Mouse (Mus musculus) kidney, adult 2 months (tissue): ENCODE results near the gene Ifnk. TPM values are rescaled to one million over a fixed set of nuclear protein-coding genes. Genes with fewer than 3 reads are reported as not detected.

Experiments
- DNase-seq: peaks from one replicate; pipeline ENCODE4 v3.0.0; 2021
- H3K27ac ChIP-seq: fragments of 200-500 bp; 2 replicates; pipeline ENCODE4 v1.5.1; 2012; ENCODE audit warnings: low read depth, low read length, control low read depth, inconsistent platforms; ENCODE audit not compliant: insufficient read depth
- H3K27me3 ChIP-seq: fragments of 200-500 bp; replicated peaks from 2 replicates; pipeline ENCODE4 v1.6.1; 2012; ENCODE audit warnings: mild to moderate bottlenecking, moderate library complexity, low read length, inconsistent platforms; ENCODE audit not compliant: control insufficient read depth, insufficient read depth
- H3K36me3 ChIP-seq: fragments of 200-500 bp; 2 replicates; pipeline ENCODE4 v1.6.1; 2012; ENCODE audit warnings: mild to moderate bottlenecking, moderate library complexity, low read length, inconsistent platforms; ENCODE audit not compliant: control insufficient read depth, insufficient read depth
- H3K4me1 ChIP-seq: fragments of 200-500 bp; 2 replicates; pipeline ENCODE4 v1.6.1; 2011; ENCODE audit warnings: low read length; ENCODE audit not compliant: control insufficient read depth, insufficient read depth
- H3K4me3 ChIP-seq: fragments of 200-500 bp; 2 replicates; pipeline ENCODE4 v1.5.1; 2011; ENCODE audit warnings: mild to moderate bottlenecking, low read depth, low read length, control low read depth; ENCODE audit not compliant: insufficient read depth
- CTCF ChIP-seq: fragments of 200-500 bp; conservative IDR thresholded peaks from 2 replicates; pipeline ENCODE4 v1.5.1; 2011; ENCODE audit warnings: low read depth, mild to moderate bottlenecking, control low read depth, low read length, moderate library complexity, mixed read lengths; ENCODE audit not compliant: insufficient read depth, insufficient read length
- POLR2A ChIP-seq: fragments of 200-500 bp; IDR thresholded peaks from one replicate; pipeline ENCODE4 v1.6.1; 2011; ENCODE audit warnings: low read depth, low read length, control low read depth
- WGBS: fragments of 180-500 bp; shearing (Covaris S2); methylation state at CpG from one replicate; pipeline ENCODE4 v1.1.7; 2018; 5-methylcytosine and 5-hydroxymethylcytosine counted together
- polyA plus RNA-seq: library from polyadenylated mRNA; depleted of rRNA; stranded (reverse); fragments of >200 nt; gene quantifications from 2 replicates; pipeline ENCODE4 v1.2.3, GENCODE M21; 2012

Gene Ifnk
- polyA plus RNA-seq, 1 experiment, result not detected

DNA sequence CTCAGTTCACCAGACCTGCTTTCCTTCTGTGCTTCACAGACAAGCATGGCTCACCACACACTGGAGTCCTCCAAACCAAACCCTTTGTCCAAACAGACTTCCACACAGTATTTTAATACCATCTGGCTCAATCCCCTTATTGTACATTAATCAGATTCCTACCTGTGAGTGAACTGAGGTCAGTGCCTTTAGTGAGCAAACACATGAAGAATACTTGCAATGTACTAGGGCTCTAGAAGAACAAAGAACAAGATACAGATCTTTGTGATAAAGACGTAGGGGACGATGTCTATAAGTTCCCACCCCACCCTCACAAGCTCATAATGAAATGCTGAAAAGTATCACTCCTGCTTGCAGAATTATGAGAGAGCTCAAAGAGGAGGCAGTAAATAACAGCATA, 33.0 kb upstream of the Ifnk start:
- Histone ChIP-seq H3K27ac (no peak overlapping the region), H3K4me1 (peaks cover 9% of the 10 kb centered on the region), H3K4me3 (no peak overlapping the region), H3K27me3 (no peaks in the 10 kb centered on the region), H3K36me3 (no peaks in the 10 kb centered on the region)
- no peak for DNase-seq
- no peak for TF ChIP-seq CTCF
- no peak for TF ChIP-seq POLR2A
- WGBS, result 81% methylated on average over 2 of the region's 2 CpGs

DNA sequence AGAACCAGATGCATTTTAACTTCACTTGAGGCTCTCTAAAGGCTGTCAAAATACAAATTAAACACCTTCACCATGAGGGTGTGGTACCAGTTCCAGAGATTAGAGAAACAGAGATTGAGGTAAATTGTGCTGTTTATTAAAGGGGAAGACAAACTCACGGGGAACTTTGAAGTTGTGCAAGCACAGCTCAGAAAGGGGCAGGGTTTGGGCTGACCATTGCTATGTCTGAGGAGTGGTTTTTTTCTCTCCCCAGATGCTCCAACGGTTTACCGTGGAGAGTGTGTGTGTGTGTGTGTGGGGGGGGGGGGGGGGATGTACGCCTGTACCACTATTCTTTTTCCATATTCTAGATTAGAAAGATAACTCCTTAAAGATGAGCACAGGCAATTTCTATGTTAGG, 31.7 kb upstream of the Ifnk start:
- peaks cover 6% of the 10 kb centered on the region for H3K4me1 ChIP-seq
- no peak for TF ChIP-seq CTCF
- TF ChIP-seq POLR2A, result no peak
- no peak overlapping the region for H3K4me3 ChIP-seq
- H3K36me3 ChIP-seq, result no peaks in the 10 kb centered on the region
- no peaks in the 10 kb centered on the region for H3K27me3 ChIP-seq
- no peak for DNase-seq
- 59% methylated on average over 4 of the region's 4 CpGs for WGBS
- H3K27ac ChIP-seq, result no peak overlapping the region

DNA sequence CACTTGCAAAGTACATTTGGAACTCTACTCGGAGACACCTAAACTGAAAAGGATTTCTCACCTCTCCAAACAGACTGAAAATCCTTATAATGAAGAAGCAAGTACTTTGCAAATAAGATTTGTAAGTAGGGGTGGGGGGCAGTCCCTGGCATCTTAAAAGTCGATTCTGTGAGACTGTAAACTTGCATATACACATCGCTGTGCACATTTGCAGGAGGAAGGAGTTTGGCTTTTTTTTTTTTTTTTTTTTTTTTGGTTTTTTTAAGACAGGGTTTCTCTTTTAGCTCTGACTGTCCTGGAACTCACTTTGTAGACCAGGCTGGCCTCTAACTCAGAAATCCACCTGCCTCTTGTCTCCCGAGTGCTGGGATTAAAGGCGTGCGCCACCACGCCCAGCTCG, 31.3 kb upstream of the Ifnk start:
- H3K4me1 ChIP-seq, result peaks cover 10% of the 10 kb centered on the region
- TF ChIP-seq POLR2A, result no peak
- TF ChIP-seq CTCF, result no peak
- WGBS, result 66% methylated on average over 8 of the region's 8 CpGs
- no peak overlapping the region for H3K27ac ChIP-seq
- H3K4me3 ChIP-seq, result no peak overlapping the region
- no peaks in the 10 kb centered on the region for H3K36me3 ChIP-seq
- H3K27me3 ChIP-seq, result no peaks in the 10 kb centered on the region
- DNase-seq, result no peak

DNA sequence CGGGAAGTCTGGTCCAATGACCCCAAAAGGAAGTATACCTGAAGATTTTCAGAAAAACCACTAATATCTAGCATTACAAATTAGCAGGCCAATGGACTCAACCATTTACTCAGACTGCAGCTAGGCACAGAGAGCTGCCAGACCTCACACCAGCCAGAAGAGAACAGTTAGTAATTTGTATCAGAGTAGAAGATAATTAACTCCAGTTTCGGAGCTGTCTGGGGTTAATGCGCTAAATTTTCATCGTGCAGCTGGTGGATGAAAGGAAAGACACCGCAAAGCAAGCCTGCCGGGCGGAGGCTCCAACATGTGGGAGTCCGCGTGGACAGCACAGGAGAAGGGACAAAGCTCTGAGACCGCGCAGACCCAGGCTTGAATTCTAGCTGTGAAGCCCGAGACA, 30.8 kb upstream of the Ifnk start:
- H3K27me3 ChIP-seq, result no peaks in the 10 kb centered on the region
- peaks cover 10% of the 10 kb centered on the region for H3K4me1 ChIP-seq
- 54% methylated on average over 12 of the region's 12 CpGs for WGBS
- H3K27ac ChIP-seq, result no peak overlapping the region
- no peak for TF ChIP-seq POLR2A
- TF ChIP-seq CTCF, result no peak
- peak; percentile 83 for DNase-seq
- H3K36me3 ChIP-seq, result no peaks in the 10 kb centered on the region
- no peak overlapping the region for H3K4me3 ChIP-seq

DNA sequence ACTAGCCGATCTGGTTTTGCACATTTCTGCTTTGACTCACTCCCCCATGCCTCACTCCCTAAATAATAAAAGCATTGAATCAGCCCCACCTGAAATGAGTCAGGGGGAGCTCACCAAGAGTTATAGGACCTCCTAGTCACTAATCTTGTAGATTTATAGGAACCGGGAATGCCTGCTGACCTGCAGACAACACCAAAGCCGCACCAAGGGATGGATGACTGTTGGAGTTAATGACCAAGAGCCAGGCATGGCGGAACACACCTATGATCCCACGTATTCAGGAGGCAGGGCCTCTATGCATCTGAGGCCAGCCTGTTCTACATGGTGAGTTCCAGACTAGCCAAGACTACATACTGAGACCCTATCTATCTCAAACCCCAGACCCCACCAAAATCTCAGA, 28.8 kb upstream of the Ifnk start:
- TF ChIP-seq POLR2A (no peak), CTCF (no peak)
- Histone ChIP-seq H3K27me3 (no peaks in the 10 kb centered on the region), H3K27ac (no peak overlapping the region), H3K36me3 (no peaks in the 10 kb centered on the region), H3K4me1 (peaks cover 16% of the 10 kb centered on the region), H3K4me3 (no peak overlapping the region)
- no peak for DNase-seq
- WGBS, result 79% methylated on average over 5 of the region's 5 CpGs

DNA sequence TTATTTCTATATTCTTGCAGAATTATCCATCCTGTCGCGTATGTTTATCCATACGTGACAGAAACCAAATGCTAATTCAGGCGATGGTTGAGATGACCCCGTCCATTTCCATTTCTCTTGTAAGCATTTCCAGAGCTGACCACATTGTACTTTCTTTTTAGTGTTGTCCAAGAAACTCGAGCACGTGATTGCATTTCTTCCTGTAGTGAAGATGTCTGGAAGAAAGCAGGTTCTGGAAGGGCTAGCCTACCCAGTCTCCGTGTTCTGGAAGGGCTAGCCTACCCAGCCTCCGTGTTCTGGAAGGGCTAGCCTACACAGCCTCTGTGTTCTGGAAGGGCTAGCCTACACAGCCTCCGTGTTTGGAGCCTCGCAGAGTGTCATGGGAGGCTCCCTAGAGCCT, 27.8 kb upstream of the Ifnk start:
- no peak for DNase-seq
- 90% methylated on average over 11 of the region's 11 CpGs for WGBS
- no peaks in the 10 kb centered on the region for H3K36me3 ChIP-seq
- H3K27ac ChIP-seq, result no peak overlapping the region
- no peaks in the 10 kb centered on the region for H3K27me3 ChIP-seq
- peaks cover 16% of the 10 kb centered on the region for H3K4me1 ChIP-seq
- no peak for TF ChIP-seq CTCF
- no peak for TF ChIP-seq POLR2A
- H3K4me3 ChIP-seq, result no peak overlapping the region

DNA sequence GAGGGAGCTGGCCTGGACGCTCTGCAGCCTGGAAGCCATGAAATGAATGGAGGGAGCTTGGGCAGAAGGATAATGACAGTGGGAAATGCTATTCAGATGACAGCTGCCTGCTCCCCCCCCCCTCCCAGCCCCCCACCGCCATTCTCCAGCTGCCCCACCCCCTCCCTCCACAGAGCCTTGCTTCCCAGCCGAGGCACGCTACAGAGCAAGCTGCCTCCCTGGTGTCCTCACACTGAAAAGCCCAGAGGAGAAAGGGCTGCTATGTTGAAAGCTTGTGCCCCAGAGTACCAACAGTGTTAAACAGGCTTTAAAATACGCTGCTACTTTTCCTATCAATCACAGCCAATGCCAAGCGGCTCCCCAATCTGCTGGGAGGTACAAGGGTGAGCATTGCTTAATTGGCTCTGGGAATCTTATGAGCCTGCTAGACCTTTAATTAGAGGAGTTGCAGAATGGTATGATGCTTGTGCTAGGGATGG, 26.5 kb upstream of the Ifnk start:
- Histone ChIP-seq H3K27ac (no peak overlapping the region), H3K27me3 (no peaks in the 10 kb centered on the region), H3K36me3 (no peaks in the 10 kb centered on the region), H3K4me1 (peaks cover 16% of the 10 kb centered on the region), H3K4me3 (no peak overlapping the region)
- WGBS, result 25% methylated on average over 6 of the region's 6 CpGs
- TF ChIP-seq CTCF, result no peak
- TF ChIP-seq POLR2A, result no peak
- DNase-seq, result no peak

DNA sequence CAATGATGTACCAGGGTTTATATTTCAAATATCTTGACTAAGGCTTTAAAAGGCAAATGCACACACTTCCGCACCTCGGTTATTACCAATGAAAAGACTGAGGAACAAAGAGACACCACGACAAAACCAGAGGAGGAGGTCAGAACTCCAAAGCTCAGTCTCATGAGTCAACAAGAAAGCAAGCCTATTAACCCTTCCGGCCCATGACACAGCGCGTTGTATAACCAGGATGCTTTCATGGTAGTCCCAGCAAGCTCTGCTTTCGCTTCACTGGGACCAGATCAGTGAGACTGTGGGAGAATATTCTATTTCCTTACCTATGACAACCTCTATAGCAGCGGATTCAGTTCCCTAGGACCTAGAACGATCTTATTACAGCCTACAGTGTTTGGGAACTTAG, 25.1 kb upstream of the Ifnk start:
- Histone ChIP-seq H3K4me1 (peaks cover 16% of the 10 kb centered on the region), H3K27me3 (no peaks in the 10 kb centered on the region), H3K36me3 (no peaks in the 10 kb centered on the region), H3K27ac (no peak overlapping the region), H3K4me3 (no peak overlapping the region)
- WGBS, result 70% methylated on average over 9 of the region's 9 CpGs
- peak; percentile 54 for DNase-seq
- no peak for TF ChIP-seq CTCF
